ENCODE assay signal across 17 mouse cellular contexts in the genomic region with DNA sequence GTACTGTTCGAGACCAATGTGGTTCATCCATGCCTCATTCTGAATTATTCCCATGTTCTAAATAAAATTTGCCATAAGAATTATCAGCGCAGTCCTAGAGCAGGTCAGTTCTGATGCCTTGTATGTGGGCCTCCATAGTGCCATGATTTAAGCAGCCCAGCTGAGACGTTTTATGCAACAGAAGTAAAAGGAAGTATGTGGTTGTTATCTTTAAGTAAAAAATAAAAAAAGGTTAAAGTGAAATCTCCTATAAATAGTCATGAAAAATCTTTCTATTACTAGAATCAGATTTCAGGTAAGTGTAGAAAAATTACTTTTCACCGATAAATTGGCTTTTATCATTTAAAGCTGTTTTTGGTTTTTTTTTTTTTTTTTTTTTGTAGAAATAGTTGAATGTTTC.
DNase-seq lines count a peak whose midpoint lies in the region; ATAC-seq and TF ChIP-seq lines count a peak whose summit lies in the region.
"Had no signal": no experiment of that assay in that cellular context is flagged by ENCODE, and none has a peak within 500 bp of the region (broad histone marks: within the 10 kb centered on the region; RNA-seq: fewer than 3 reads in every experiment).

No protein-coding gene starts in this region.

- no peak overlapping the region for H3K4me2 ChIP-seq in hindbrain, embryonic 14.5 days (replicated peaks)
- no peak overlapping the region for H3K4me2 ChIP-seq in lung, embryonic 14.5 days
- H3K4me2 ChIP-seq: midbrain, embryonic 15.5 days; neural tube, embryonic 15.5 days had no signal

- H3K9ac ChIP-seq in hindbrain, embryonic 14.5 days: no peak overlapping the region
- no peak overlapping the region for H3K9ac ChIP-seq in lung, embryonic 14.5 days
- H3K9ac ChIP-seq: limb, embryonic 15.5 days; liver, postnatal 0 days; midbrain, embryonic 15.5 days; neural tube, embryonic 15.5 days had no signal

- no peak for ATAC-seq in hindbrain, embryonic 14.5 days (ENCODE audit: low FRiP score)
- no peak for ATAC-seq in lung, embryonic 14.5 days (ENCODE audit: insufficient read depth)
- ATAC-seq: liver, postnatal 0 days; midbrain, embryonic 15.5 days had no signal

- H3K9me3 ChIP-seq in hindbrain, embryonic 10.5 days: no peaks in the 10 kb centered on the region
- no peaks in the 10 kb centered on the region for H3K9me3 ChIP-seq in hindbrain, embryonic 14.5 days (ENCODE audit: control insufficient read depth, low read length)
- H3K9me3 ChIP-seq in lung, embryonic 14.5 days (ENCODE audit: low read depth, low read length): no peaks in the 10 kb centered on the region
- no peaks in the 10 kb centered on the region for H3K9me3 ChIP-seq in embryonic facial prominence, embryonic 10.5 days
- H3K9me3 ChIP-seq: limb, embryonic 15.5 days; midbrain, embryonic 15.5 days; neural tube, embryonic 15.5 days had no signal

- peak overlapping the region; percentile 62; the same call in 1 of the 2 replicates for H3K27ac ChIP-seq in hindbrain, embryonic 10.5 days
- no peak overlapping the region for H3K27ac ChIP-seq in hindbrain, embryonic 14.5 days
- peak overlapping the region; percentile 90 for H3K27ac ChIP-seq in lung, embryonic 14.5 days (ENCODE audit: low read depth)
- H3K27ac ChIP-seq in embryonic facial prominence, embryonic 10.5 days (replicated peaks): peak overlapping the region; percentile 81
- H3K27ac ChIP-seq in embryonic fibroblast, embryonic 13.5 days (ENCODE audit: insufficient read depth, low read length): peak overlapping the region; percentile 23; the same call in 1 of the 2 replicates
- H3K27ac ChIP-seq: gastrocnemius, adult 2 months; layer of hippocampus, adult 2 months; midbrain, embryonic 15.5 days had no signal

- WGBS in hindbrain, embryonic 10.5 days: 92% methylated on average over 4 of the region's 4 CpGs
- WGBS in hindbrain, embryonic 14.5 days: 87% methylated on average over 4 of the region's 4 CpGs
- WGBS in lung, embryonic 14.5 days: 72% methylated on average over 4 of the region's 4 CpGs
- 86% methylated on average over 4 of the region's 4 CpGs for WGBS in embryonic facial prominence, embryonic 10.5 days

- TF ChIP-seq POLR2A in embryonic fibroblast, embryonic 13.5 days (IDR thresholded peaks at IDR 0.05; ENCODE audit: low read depth, low read length): no peak

- H3K36me3 ChIP-seq in hindbrain, embryonic 10.5 days: no peaks in the 10 kb centered on the region
- no peaks in the 10 kb centered on the region for H3K36me3 ChIP-seq in hindbrain, embryonic 14.5 days (replicated peaks; ENCODE audit: control insufficient read depth, insufficient read depth)
- H3K36me3 ChIP-seq in lung, embryonic 14.5 days (ENCODE audit: insufficient read depth): no peaks in the 10 kb centered on the region
- H3K36me3 ChIP-seq in embryonic facial prominence, embryonic 10.5 days (replicated peaks): no peaks in the 10 kb centered on the region
- H3K36me3 ChIP-seq: limb, embryonic 15.5 days; midbrain, embryonic 15.5 days; neural tube, embryonic 15.5 days had no signal

- H3K4me1 ChIP-seq in hindbrain, embryonic 10.5 days (replicated peaks): peaks cover 70% of the 10 kb centered on the region
- peaks cover 26% of the 10 kb centered on the region for H3K4me1 ChIP-seq in hindbrain, embryonic 14.5 days (replicated peaks; ENCODE audit: control insufficient read depth, insufficient read depth, low read length)
- peaks cover 39% of the 10 kb centered on the region for H3K4me1 ChIP-seq in lung, embryonic 14.5 days (ENCODE audit: insufficient read depth)
- peaks cover 77% of the 10 kb centered on the region for H3K4me1 ChIP-seq in embryonic facial prominence, embryonic 10.5 days
- no peaks in the 10 kb centered on the region for H3K4me1 ChIP-seq in embryonic fibroblast, embryonic 13.5 days (ENCODE audit: control insufficient read depth, insufficient read depth, low read length)

- H3K4me3 ChIP-seq in hindbrain, embryonic 10.5 days: no peak overlapping the region
- no peak overlapping the region for H3K4me3 ChIP-seq in hindbrain, embryonic 14.5 days (replicated peaks; ENCODE audit: low read length)
- H3K4me3 ChIP-seq in lung, embryonic 14.5 days (ENCODE audit: low read depth, low read length): no peak overlapping the region
- no peak overlapping the region for H3K4me3 ChIP-seq in embryonic facial prominence, embryonic 10.5 days
- no peak overlapping the region for H3K4me3 ChIP-seq in embryonic fibroblast, embryonic 13.5 days (ENCODE audit: insufficient read depth, low read length)
- H3K4me3 ChIP-seq: gastrocnemius, adult 2 months; layer of hippocampus, adult 2 months; limb, embryonic 15.5 days; midbrain, embryonic 15.5 days; neural tube, embryonic 15.5 days had no signal

- no peaks in the 10 kb centered on the region for H3K27me3 ChIP-seq in hindbrain, embryonic 10.5 days (ENCODE audit: insufficient read depth, poor library complexity, severe bottlenecking)
- H3K27me3 ChIP-seq in hindbrain, embryonic 14.5 days (ENCODE audit: control insufficient read depth, insufficient read depth, low read length): no peaks in the 10 kb centered on the region
- no peaks in the 10 kb centered on the region for H3K27me3 ChIP-seq in lung, embryonic 14.5 days (ENCODE audit: insufficient read depth, low read length)
- no peaks in the 10 kb centered on the region; the same call in 1 of the 2 replicates for H3K27me3 ChIP-seq in embryonic facial prominence, embryonic 10.5 days (replicated peaks; ENCODE audit: low read depth, poor library complexity, severe bottlenecking)
- H3K27me3 ChIP-seq: midbrain, embryonic 15.5 days; neural tube, embryonic 15.5 days had no signal

- no peak for TF ChIP-seq CTCF in lung, embryonic 14.5 days (IDR thresholded peaks at IDR 0.05; ENCODE audit: low read depth)
- TF ChIP-seq CTCF in embryonic fibroblast, embryonic 13.5 days (IDR thresholded peaks at IDR 0.05; ENCODE audit: borderline replicate concordance, insufficient read depth, low read length): no peak

- no peak for DNase-seq in hindbrain, embryonic 10.5 days (ENCODE audit: low spot score)
- DNase-seq in hindbrain, embryonic 14.5 days (ENCODE audit: low spot score): no peak
- DNase-seq in lung, embryonic 14.5 days: no peak
- no peak for DNase-seq in lung, postnatal 4 days
- DNase-seq in embryonic facial prominence, embryonic 10.5 days (ENCODE audit: low spot score): no peak
- no peak for DNase-seq in retina, postnatal 1 day
- DNase-seq: B cell, adult 2 months; cerebellum, adult 18-20 months; cerebellum, postnatal 36 days; gastrocnemius, adult 2 months; liver, postnatal 0 days; thymus, postnatal 36 days had no signal
